Mouse (Mus musculus) midbrain, postnatal 0 days (tissue): ENCODE measurements around the gene Dguok. TPM values are rescaled to one million over a fixed set of nuclear protein-coding genes. Genes with fewer than 3 reads are reported as not detected.
A peak's percentile ranks its signal among the peaks of the same experiment; 100 is the strongest.

Experiments
- ATAC-seq: fragments of 200-750 bp; cut with Nextera tagmentation; 2 replicates; pipeline ENCODE4 v1.8.0; 2017; ENCODE audit warnings: moderate number of reproducible peaks, mild to moderate bottlenecking, moderate TSS enrichment, moderate library complexity; ENCODE audit not compliant: low FRiP score
- DNase-seq: peaks from one replicate; pipeline ENCODE4 v3.0.0-alpha.2; 2015; ENCODE audit warnings: low spot score
- H3K27ac ChIP-seq: fragments of 300-500 bp; sonication (generic); 2 replicates; pipeline ENCODE4 v1.5.1; 2014; ENCODE audit warnings: low read depth, mild to moderate bottlenecking, low read length, mixed read lengths
- H3K27me3 ChIP-seq: fragments of 300-500 bp; sonication (generic); 2 replicates; pipeline ENCODE4 v1.6.1; 2014; ENCODE audit warnings: low read length, control low read depth, mixed read lengths; ENCODE audit not compliant: insufficient read depth
- H3K36me3 ChIP-seq: fragments of 300-500 bp; sonication (generic); 2 replicates; pipeline ENCODE4 v1.6.1; 2014; ENCODE audit warnings: low read length, control low read depth, mixed read lengths; ENCODE audit not compliant: insufficient read depth
- H3K4me1 ChIP-seq: fragments of 300-500 bp; sonication (generic); 2 replicates; pipeline ENCODE4 v1.6.1; 2014; ENCODE audit warnings: mild to moderate bottlenecking, control low read depth, antibody characterized with exemption, low read length, mixed read lengths; ENCODE audit not compliant: insufficient read depth
- H3K4me2 ChIP-seq: fragments of 300-500 bp; sonication (generic); 2 replicates; pipeline ENCODE4 v1.6.1; 2014; ENCODE audit warnings: low read depth, mild to moderate bottlenecking, low read length, mixed read lengths; ENCODE audit not compliant: poor library complexity, severe bottlenecking
- H3K4me3 ChIP-seq: fragments of 300-500 bp; sonication (generic); 2 replicates; pipeline ENCODE4 v1.5.1; 2014; ENCODE audit warnings: low read depth, mild to moderate bottlenecking, low read length, moderate library complexity
- H3K9ac ChIP-seq: fragments of 300-500 bp; sonication (generic); replicated peaks from 2 replicates; pipeline ENCODE4 v1.6.1; 2014; ENCODE audit warnings: mild to moderate bottlenecking, low read length, moderate library complexity, mixed read lengths; ENCODE audit not compliant: poor library complexity, severe bottlenecking
- H3K9me3 ChIP-seq: fragments of 300-500 bp; sonication (generic); 2 replicates; pipeline ENCODE4 v1.6.1; 2016; ENCODE audit warnings: low read length, control low read depth
- CTCF ChIP-seq: IDR thresholded peaks from 2 replicates; pipeline ENCODE4 v1.5.1; 2016; ENCODE audit warnings: antibody characterized with exemption, mild to moderate bottlenecking
- WGBS: fragments of 180-500 bp; shearing (Covaris S2); extraction: QIAGEN DNeasy Blood & Tissue Kit; methylation state at CpG from one replicate; pipeline ENCODE4 v1.1.7; 2014; 5-methylcytosine and 5-hydroxymethylcytosine counted together
- polyA plus RNA-seq: library from polyadenylated mRNA; unstranded; fragments of >200 nt; fragmentation: Nextera tagmentation; extraction: Ambion mirVana; gene quantifications from 2 replicates; pipeline ENCODE4 v1.2.1, GENCODE M21; 2015
- total RNA-seq: library from RNA; depleted of rRNA; stranded (reverse); fragments of >200 nt; gene quantifications from 2 replicates; pipeline ENCODE4 v1.2.3, GENCODE M21; 2014

The Dguok gene
- total and polyA plus RNA-seq, 2 experiments from 2014 or later, result 48.5 to 55.2 TPM

DNA sequence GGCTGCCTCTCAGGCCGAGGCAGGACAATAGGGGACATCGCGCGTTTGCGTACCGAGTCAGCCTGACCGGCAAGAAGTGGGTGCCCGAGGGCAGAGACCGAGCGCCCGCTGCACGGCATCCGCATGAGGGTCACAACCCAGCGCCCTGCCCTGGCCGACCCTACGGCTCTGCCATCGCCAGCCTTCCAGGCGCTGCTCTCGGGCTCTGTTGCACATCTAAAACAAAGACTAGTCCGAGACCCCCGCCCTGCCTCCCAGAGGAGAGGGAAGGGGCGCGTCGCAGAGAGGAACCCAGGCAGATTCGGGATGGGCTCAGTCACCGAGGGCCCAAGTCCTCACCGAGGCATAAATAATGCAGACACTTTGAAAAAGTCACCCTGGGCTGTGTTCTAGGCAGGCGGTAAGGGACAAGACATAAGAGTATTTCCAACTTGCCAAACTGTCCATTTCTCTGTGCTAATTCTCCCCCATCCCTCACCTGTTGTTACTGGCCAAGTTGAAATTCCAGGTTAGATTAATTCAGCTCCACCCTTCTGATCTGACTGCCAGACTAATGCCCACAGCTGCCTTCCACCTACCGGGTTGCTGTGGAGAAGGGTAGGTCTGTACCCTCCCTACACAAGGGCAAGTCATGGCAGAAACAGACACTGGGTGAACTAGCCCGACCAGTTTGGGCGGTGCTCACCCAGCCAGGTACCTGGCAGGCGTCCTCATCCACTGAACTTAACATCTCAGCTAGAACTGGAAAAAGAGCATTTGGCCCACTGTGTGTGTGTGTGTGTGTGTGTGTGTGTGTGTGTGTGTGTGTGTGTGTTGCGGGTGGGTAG is 49.6 kb downstream of the Dguok start:
- H3K4me2 ChIP-seq, result peak overlapping the region; percentile 96
- ATAC-seq (peak; percentile 51), DNase-seq (no peak)
- no peaks in the 10 kb centered on the region for H3K36me3 ChIP-seq
- peaks cover 33% of the 10 kb centered on the region for H3K4me1 ChIP-seq
- TF ChIP-seq CTCF, result no peak
- H3K27ac ChIP-seq, result peak overlapping the region; percentile 84
- WGBS, result 4% methylated on average over 33 of the region's 33 CpGs
- H3K9ac ChIP-seq, result peak overlapping the region; percentile 89
- H3K4me3 ChIP-seq, result peak overlapping the region; percentile 71
- no peaks in the 10 kb centered on the region for H3K27me3 ChIP-seq
- H3K9me3 ChIP-seq, result no peaks in the 10 kb centered on the region

DNA sequence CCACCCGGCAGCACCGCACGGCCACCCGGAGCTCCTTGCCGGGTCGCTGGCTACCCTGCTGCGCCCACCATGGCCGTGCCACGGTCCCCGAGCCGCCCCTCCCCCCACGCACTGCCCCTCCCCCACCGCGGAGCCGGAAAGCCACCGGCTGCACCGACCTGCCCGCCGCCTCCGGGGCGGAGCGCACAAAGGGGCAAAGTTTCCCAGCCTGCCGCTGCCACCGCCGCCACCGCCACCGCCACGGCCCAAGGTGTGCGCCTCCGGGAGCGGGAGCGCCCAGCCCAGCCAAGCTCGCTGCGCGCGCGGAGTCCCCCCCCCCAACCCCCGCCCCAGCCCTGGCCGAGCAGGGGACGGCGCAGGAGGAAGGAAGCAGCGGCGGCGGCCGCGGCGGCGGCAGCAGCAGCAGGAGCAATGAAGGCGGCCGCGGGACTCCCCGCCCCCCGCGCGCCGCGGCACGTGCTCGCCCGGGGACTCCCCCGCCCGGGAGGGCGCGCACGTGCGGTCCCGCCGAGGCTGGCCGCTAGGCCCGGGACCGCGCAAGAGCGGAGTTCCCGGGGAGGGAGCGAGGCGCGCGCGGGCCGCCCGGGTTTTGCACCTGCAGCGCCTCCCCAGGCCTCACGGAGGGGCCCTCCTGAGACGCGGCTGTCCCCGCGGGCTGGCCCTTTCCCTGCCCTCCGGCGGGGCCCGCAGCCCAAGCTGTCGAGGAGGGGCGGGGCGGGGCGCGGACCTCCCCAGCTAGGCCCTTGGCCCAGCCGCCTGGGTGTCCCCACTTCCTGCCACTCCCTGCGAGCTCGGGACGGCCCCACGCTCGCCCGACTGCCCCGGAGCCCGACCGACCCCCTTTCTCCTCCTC is 50.4 kb downstream of the Dguok start:
- peak overlapping the region; percentile 96 for H3K4me2 ChIP-seq
- peak; percentile 72 for DNase-seq
- peak; percentile 75 for ATAC-seq
- H3K9ac ChIP-seq, result peak overlapping the region; percentile 89
- H3K4me1 ChIP-seq, result peaks cover 38% of the 10 kb centered on the region
- H3K27ac ChIP-seq, result peak overlapping the region; percentile 84
- H3K27me3 ChIP-seq, result no peaks in the 10 kb centered on the region
- under 1% methylated on average over 26 of the region's 105 CpGs for WGBS
- TF ChIP-seq CTCF, result peak; percentile 19; the same call in 1 of the 2 replicates
- H3K4me3 ChIP-seq, result peak overlapping the region; percentile 71
- no peaks in the 10 kb centered on the region for H3K9me3 ChIP-seq
- H3K36me3 ChIP-seq, result no peaks in the 10 kb centered on the region

DNA sequence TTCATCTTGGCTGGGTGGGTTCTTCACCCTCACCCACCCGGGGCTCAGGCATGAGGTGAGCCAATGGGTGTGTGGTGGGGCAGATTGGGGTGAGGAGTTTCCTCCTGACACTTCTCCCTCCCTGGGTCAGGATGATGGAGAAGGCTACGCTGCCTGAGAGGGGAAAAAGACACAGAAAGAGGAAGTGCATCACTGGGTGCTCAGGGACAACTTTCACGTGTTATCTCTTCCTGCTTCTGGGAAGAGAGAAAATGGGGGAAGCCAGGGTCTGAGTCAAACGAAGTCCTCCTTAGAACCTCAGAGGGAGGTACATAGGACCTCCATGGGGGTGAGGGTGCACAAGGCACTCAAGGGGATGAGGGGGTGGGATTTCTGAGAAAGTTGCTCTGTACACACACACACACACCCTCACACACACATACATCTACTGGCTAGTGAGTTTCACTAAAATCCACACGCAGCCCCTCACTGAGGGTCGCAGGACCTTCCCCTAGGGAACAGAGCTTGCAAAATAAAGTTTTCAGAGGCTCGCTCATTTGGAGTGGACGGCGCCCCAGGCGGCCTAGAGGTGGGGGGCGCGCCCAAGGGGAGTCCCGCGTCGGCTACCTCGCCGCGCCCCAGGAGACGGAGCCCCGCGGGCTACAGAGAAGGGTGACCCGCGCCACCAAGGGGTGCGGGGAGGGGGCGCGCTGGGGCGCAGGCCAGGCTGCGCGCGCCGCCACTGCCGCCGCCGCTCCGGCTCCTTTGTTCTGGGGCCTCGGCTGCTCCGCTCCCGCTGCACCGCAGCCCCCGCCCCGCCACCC is 51.2 kb downstream of the Dguok start:
- ATAC-seq (peak; percentile 5; the same call in 1 of the 2 replicates), DNase-seq (no peak)
- H3K27ac ChIP-seq, result peak overlapping the region; percentile 84
- no peaks in the 10 kb centered on the region for H3K27me3 ChIP-seq
- peaks cover 38% of the 10 kb centered on the region for H3K4me1 ChIP-seq
- H3K36me3 ChIP-seq, result no peaks in the 10 kb centered on the region
- WGBS, result 3% methylated on average over 22 of the region's 41 CpGs
- peak overlapping the region; percentile 71 for H3K4me3 ChIP-seq
- no peaks in the 10 kb centered on the region for H3K9me3 ChIP-seq
- H3K4me2 ChIP-seq, result peak overlapping the region; percentile 96
- no peak for TF ChIP-seq CTCF
- peak overlapping the region; percentile 89 for H3K9ac ChIP-seq

- 31% methylated on average over 11 of the region's 11 CpGs for WGBS
- TF ChIP-seq CTCF, result no peak
- H3K4me3 ChIP-seq, result peak overlapping the region; percentile 71; the same call in 1 of the 2 replicates
- H3K27me3 ChIP-seq, result no peaks in the 10 kb centered on the region
- H3K4me2 ChIP-seq, result peak overlapping the region; percentile 96
- DNase-seq (no peak), ATAC-seq (no peak)
- H3K27ac ChIP-seq, result no peak overlapping the region
- peak overlapping the region; percentile 39 for H3K9ac ChIP-seq
- peaks cover 38% of the 10 kb centered on the region for H3K4me1 ChIP-seq
- no peaks in the 10 kb centered on the region for H3K36me3 ChIP-seq
- no peaks in the 10 kb centered on the region for H3K9me3 ChIP-seq
These were observed 53.1 kb downstream of the Dguok start for GRCm38 (mm10) chr6:83453706-83454105.

DNA sequence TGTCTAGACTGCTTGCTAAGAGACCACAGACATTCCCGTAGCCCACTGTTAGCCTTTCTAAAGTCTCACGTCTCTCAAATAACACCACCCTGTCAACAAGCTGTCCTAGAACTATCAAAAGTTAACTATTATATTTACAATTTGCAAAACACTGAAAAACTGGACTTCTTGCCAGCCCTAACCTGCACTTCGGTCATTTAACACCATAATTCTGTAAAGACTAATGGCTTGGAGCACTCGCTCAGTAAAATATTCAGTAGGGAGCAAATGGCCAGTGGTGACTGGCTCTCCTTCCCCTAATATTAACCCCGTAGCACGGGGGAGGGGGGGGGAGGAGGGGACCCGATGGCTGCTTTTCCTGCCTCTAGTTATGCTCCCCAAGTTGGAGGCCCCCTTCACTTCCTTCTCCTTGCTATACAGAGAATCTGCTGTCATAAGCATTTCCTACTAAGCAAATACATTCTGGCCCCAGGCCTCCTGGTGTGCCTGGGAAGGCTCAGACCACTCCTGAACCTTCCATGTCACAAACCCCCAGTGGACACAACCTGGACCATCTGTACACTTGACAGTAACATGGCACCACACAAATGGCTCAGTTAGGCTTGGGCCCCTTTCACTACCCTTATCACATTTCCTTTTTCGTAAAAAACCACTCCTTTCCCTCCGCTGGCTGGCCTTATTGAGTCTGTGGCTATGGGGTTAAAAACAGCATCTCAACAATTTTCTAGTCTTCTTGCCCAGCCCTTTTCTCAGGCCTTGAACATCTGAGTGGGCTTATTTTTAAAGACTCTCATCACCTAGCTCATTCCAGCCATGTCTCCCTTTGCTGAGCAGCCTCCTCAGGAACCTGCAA is 56.1 kb downstream of the Dguok start:
- H3K9ac ChIP-seq, result no peak overlapping the region; the same call in 1 of the 2 replicates
- DNase-seq, result no peak
- no peak overlapping the region for H3K4me2 ChIP-seq
- no peaks in the 10 kb centered on the region for H3K36me3 ChIP-seq
- ATAC-seq, result no peak
- no peak overlapping the region for H3K27ac ChIP-seq
- no peak overlapping the region for H3K4me3 ChIP-seq
- 80% methylated on average over 8 of the region's 9 CpGs for WGBS
- no peak for TF ChIP-seq CTCF
- H3K27me3 ChIP-seq, result no peaks in the 10 kb centered on the region
- no peaks in the 10 kb centered on the region for H3K9me3 ChIP-seq
- peaks cover 36% of the 10 kb centered on the region for H3K4me1 ChIP-seq
